17 mouse cellular contexts compared by ENCODE assay signal in genomic region chr2:160510159-160510558, GRCm38 (mm10).
A peak's percentile ranks its signal among the peaks of the same experiment; 100 is the strongest.
DNase-seq lines count a peak whose midpoint lies in the region; ATAC-seq and TF ChIP-seq lines count a peak whose summit lies in the region.
"Had no signal": no experiment of that assay in that cellular context is flagged by ENCODE, and none has a peak within 500 bp of the region (broad histone marks: within the 10 kb centered on the region; RNA-seq: fewer than 3 reads in every experiment).

No protein-coding gene starts in this region.

- H3K9ac ChIP-seq in forebrain, embryonic 11.5 days (ENCODE audit: low read length), result no peak overlapping the region
- H3K9ac ChIP-seq in lung, embryonic 14.5 days, result no peak overlapping the region
- no peak overlapping the region for H3K9ac ChIP-seq in stomach, embryonic 14.5 days (replicated peaks; ENCODE audit: low read depth, low read length)
- H3K9ac ChIP-seq: embryonic facial prominence, embryonic 12.5 days; hindbrain, embryonic 12.5 days; liver, embryonic 14.5 days had no signal

- H3K9me3 ChIP-seq in forebrain, embryonic 11.5 days (ENCODE audit: control insufficient read depth, low read length), result no peaks in the 10 kb centered on the region
- H3K9me3 ChIP-seq in forebrain, embryonic 10.5 days, result no peaks in the 10 kb centered on the region
- no peaks in the 10 kb centered on the region for H3K9me3 ChIP-seq in lung, embryonic 14.5 days (ENCODE audit: low read depth, low read length)
- no peaks in the 10 kb centered on the region for H3K9me3 ChIP-seq in stomach, embryonic 14.5 days (ENCODE audit: control insufficient read depth, low read depth, low read length)
- H3K9me3 ChIP-seq: embryonic facial prominence, embryonic 12.5 days; hindbrain, embryonic 12.5 days had no signal

- H3K36me3 ChIP-seq in forebrain, embryonic 11.5 days (ENCODE audit: control insufficient read depth, insufficient read depth, low read length), result no peaks in the 10 kb centered on the region
- H3K36me3 ChIP-seq in forebrain, embryonic 10.5 days (replicated peaks), result no peaks in the 10 kb centered on the region
- H3K36me3 ChIP-seq in lung, embryonic 14.5 days (ENCODE audit: insufficient read depth), result no peaks in the 10 kb centered on the region
- no peaks in the 10 kb centered on the region for H3K36me3 ChIP-seq in stomach, embryonic 14.5 days (ENCODE audit: control insufficient read depth, insufficient read depth, low read length)
- H3K36me3 ChIP-seq: embryonic facial prominence, embryonic 12.5 days; hindbrain, embryonic 12.5 days had no signal

- no peak for DNase-seq in forebrain, embryonic 11.5 days (ENCODE audit: low spot score)
- no peak for DNase-seq in forebrain, embryonic 10.5 days (ENCODE audit: extremely low spot score, low spot score)
- DNase-seq in lung, embryonic 14.5 days, result no peak
- no peak for DNase-seq in lung, postnatal 36 days
- DNase-seq in NIH3T3 (ENCODE audit: low read depth), result peak; percentile 17
- no peak for DNase-seq in left cerebral cortex, postnatal 10 days (ENCODE audit: extremely low spot score in 1 of 2, low spot score in 2 of 2)
- DNase-seq in ovary, postnatal 14 days (ENCODE audit: low spot score), result no peak
- DNase-seq: cerebellum, adult 11 months; cerebellum, postnatal 36 days; kidney, postnatal 14 days; layer of hippocampus, postnatal 36 days; right cerebral cortex, postnatal 14 days had no signal

- H3K4me2 ChIP-seq in forebrain, embryonic 11.5 days (ENCODE audit: low read depth, low read length, severe bottlenecking), result no peak overlapping the region
- no peak overlapping the region for H3K4me2 ChIP-seq in lung, embryonic 14.5 days
- H3K4me2 ChIP-seq in stomach, embryonic 14.5 days (replicated peaks; ENCODE audit: low read depth, low read length), result no peak overlapping the region
- H3K4me2 ChIP-seq: embryonic facial prominence, embryonic 12.5 days; hindbrain, embryonic 12.5 days had no signal

- no peak overlapping the region for H3K4me3 ChIP-seq in forebrain, embryonic 11.5 days (ENCODE audit: low read depth, low read length)
- H3K4me3 ChIP-seq in forebrain, embryonic 10.5 days, result no peak overlapping the region
- H3K4me3 ChIP-seq in lung, embryonic 14.5 days (ENCODE audit: low read depth, low read length), result no peak overlapping the region
- H3K4me3 ChIP-seq in stomach, embryonic 14.5 days (ENCODE audit: low read depth, low read length), result no peak overlapping the region
- H3K4me3 ChIP-seq: embryonic facial prominence, embryonic 12.5 days; hindbrain, embryonic 12.5 days had no signal

- 89% methylated on average over 5 of the region's 5 CpGs for WGBS in forebrain, embryonic 11.5 days
- 87% methylated on average over 5 of the region's 5 CpGs for WGBS in forebrain, embryonic 10.5 days
- 82% methylated on average over 5 of the region's 5 CpGs for WGBS in lung, embryonic 14.5 days
- 85% methylated on average over 5 of the region's 5 CpGs for WGBS in stomach, embryonic 14.5 days

- peak; percentile 8; the same call in 1 of the 2 replicates for ATAC-seq in forebrain, embryonic 11.5 days (replicated peaks; ENCODE audit: low FRiP score)
- ATAC-seq in lung, embryonic 14.5 days (ENCODE audit: insufficient read depth), result peak; percentile 58; the same call in 1 of the 2 replicates
- peak; percentile 29; the same call in 1 of the 2 replicates for ATAC-seq in stomach, embryonic 14.5 days (ENCODE audit: insufficient number of reproducible peaks, insufficient read depth, low FRiP score, low read depth)
- ATAC-seq: intestine, postnatal 0 days had no signal

- intact Hi-C loops in left cerebral cortex, postnatal 10 days (cut with DNase I), result no loop called here

- no peak overlapping the region for H3K27ac ChIP-seq in forebrain, embryonic 11.5 days (ENCODE audit: low read depth, low read length)
- H3K27ac ChIP-seq in forebrain, embryonic 10.5 days, result no peak overlapping the region
- H3K27ac ChIP-seq in lung, embryonic 14.5 days (ENCODE audit: low read depth), result no peak overlapping the region
- H3K27ac ChIP-seq in stomach, embryonic 14.5 days (ENCODE audit: low read length), result no peak overlapping the region
- H3K27ac ChIP-seq: embryonic facial prominence, embryonic 12.5 days; hindbrain, embryonic 12.5 days; liver, embryonic 14.5 days had no signal

- no peaks in the 10 kb centered on the region for H3K27me3 ChIP-seq in forebrain, embryonic 11.5 days (ENCODE audit: control insufficient read depth, insufficient read depth, low read length)
- H3K27me3 ChIP-seq in forebrain, embryonic 10.5 days (ENCODE audit: poor library complexity, severe bottlenecking), result peaks cover 2% of the 10 kb centered on the region; the same call in 1 of the 2 replicates
- H3K27me3 ChIP-seq in lung, embryonic 14.5 days (ENCODE audit: insufficient read depth, low read length), result no peaks in the 10 kb centered on the region
- H3K27me3 ChIP-seq in stomach, embryonic 14.5 days (ENCODE audit: control insufficient read depth, insufficient read depth, low read length), result no peaks in the 10 kb centered on the region
- H3K27me3 ChIP-seq: embryonic facial prominence, embryonic 12.5 days had no signal

- no peak for TF ChIP-seq CTCF in lung, embryonic 14.5 days (IDR thresholded peaks at IDR 0.05; ENCODE audit: low read depth)

- peaks cover 6% of the 10 kb centered on the region; the same call in 1 of the 2 replicates for H3K4me1 ChIP-seq in forebrain, embryonic 11.5 days (replicated peaks; ENCODE audit: control insufficient read depth, insufficient read depth, low read length)
- peaks cover 26% of the 10 kb centered on the region for H3K4me1 ChIP-seq in forebrain, embryonic 10.5 days
- H3K4me1 ChIP-seq in lung, embryonic 14.5 days (ENCODE audit: insufficient read depth), result no peaks in the 10 kb centered on the region
- H3K4me1 ChIP-seq in stomach, embryonic 14.5 days (ENCODE audit: control insufficient read depth, insufficient read depth, low read length), result peaks cover 12% of the 10 kb centered on the region; the same call in 1 of the 2 replicates

Comparison
In these comparisons a context has a peak if more than half of its experiments do, and no peak if none do; other contexts are left out.
1. ATAC-seq: peak in every context shown above with its lines; median percentile 58 in lung, embryonic 14.5 days; 29 in stomach, embryonic 14.5 days; 8 in forebrain, embryonic 11.5 days.